26 mouse cellular contexts compared by ENCODE assay signal in the genomic region with DNA sequence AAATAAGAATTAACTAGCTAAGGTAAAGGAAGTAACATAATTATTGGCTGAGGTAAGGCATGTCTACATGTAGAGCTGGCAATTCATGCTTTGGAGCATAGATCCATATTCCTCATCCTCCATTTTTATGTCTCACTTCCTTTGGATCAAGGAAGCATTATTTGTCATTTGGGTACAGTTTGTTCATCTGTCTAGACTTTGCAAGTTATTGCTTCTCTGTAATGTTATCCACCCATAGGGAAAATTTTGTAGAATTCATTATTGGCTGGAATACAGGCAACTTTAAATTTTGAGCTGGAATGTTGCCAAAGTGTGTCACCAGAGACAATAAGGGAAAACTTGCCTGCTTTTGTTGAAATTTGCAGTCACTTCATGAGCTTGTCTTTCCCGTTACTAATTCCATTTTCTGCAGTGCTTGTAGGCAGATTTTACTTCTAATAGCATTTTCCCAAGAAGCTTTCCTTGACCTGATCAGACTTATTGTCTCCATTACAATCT.
DNase-seq lines count a peak whose midpoint lies in the region; ATAC-seq lines count a peak whose summit lies in the region.
"Had no signal": no experiment of that assay in that cellular context is flagged by ENCODE, and none has a peak within 500 bp of the region (broad histone marks: within the 10 kb centered on the region; RNA-seq: fewer than 3 reads in every experiment).

No protein-coding gene starts in this region.

- H3K27me3 ChIP-seq in embryonic facial prominence, embryonic 14.5 days (replicated peaks; ENCODE audit: control insufficient read depth, insufficient read depth, low read length): no peaks in the 10 kb centered on the region
- H3K27me3 ChIP-seq in embryonic facial prominence, embryonic 10.5 days (replicated peaks; ENCODE audit: low read depth, poor library complexity, severe bottlenecking): no peaks in the 10 kb centered on the region
- H3K27me3 ChIP-seq in limb, embryonic 13.5 days: no peaks in the 10 kb centered on the region
- no peaks in the 10 kb centered on the region for H3K27me3 ChIP-seq in limb, embryonic 10.5 days (ENCODE audit: low read depth, poor library complexity, severe bottlenecking)
- H3K27me3 ChIP-seq: embryonic facial prominence, embryonic 15.5 days; heart, embryonic 15.5 days had no signal

- no peak overlapping the region for H3K4me2 ChIP-seq in embryonic facial prominence, embryonic 14.5 days (ENCODE audit: low read depth, low read length)
- no peak overlapping the region for H3K4me2 ChIP-seq in limb, embryonic 13.5 days (replicated peaks)
- H3K4me2 ChIP-seq: embryonic facial prominence, embryonic 15.5 days; heart, embryonic 11.5 days; heart, embryonic 15.5 days had no signal

- no peak overlapping the region for H3K9ac ChIP-seq in embryonic facial prominence, embryonic 14.5 days (ENCODE audit: low read depth, low read length)
- no peak overlapping the region for H3K9ac ChIP-seq in limb, embryonic 13.5 days
- H3K9ac ChIP-seq: embryonic facial prominence, embryonic 15.5 days; forebrain, postnatal 0 days; heart, embryonic 15.5 days had no signal

- peak; percentile 65 for DNase-seq in embryonic facial prominence, embryonic 14.5 days (ENCODE audit: low spot score)
- no peak for DNase-seq in embryonic facial prominence, embryonic 10.5 days (ENCODE audit: low spot score)
- no peak for DNase-seq in limb, embryonic 10.5 days (ENCODE audit: low spot score)
- peak; percentile 7 for DNase-seq in brain, adult 2 months (ENCODE audit: low read depth, low spot score)
- no peak for DNase-seq in embryo, embryonic 11 days
- DNase-seq: adrenal gland, adult 8-10 months; adrenal gland, postnatal 25 days; cerebellum, adult 11 months; cerebellum, adult 2 months; cerebellum, adult 9-11 months; cerebellum, postnatal 25 days; forebrain, postnatal 0 days; gastrocnemius, adult 2 months; gastrocnemius, postnatal 14 days; heart, adult 11 months; heart, postnatal 10 days; heart, postnatal 36 days had no signal

- peaks cover 4% of the 10 kb centered on the region for H3K9me3 ChIP-seq in embryonic facial prominence, embryonic 14.5 days (ENCODE audit: control insufficient read depth, low read length)
- H3K9me3 ChIP-seq in embryonic facial prominence, embryonic 10.5 days: no peaks in the 10 kb centered on the region
- H3K9me3 ChIP-seq in limb, embryonic 13.5 days: no peaks in the 10 kb centered on the region
- H3K9me3 ChIP-seq in limb, embryonic 10.5 days (replicated peaks): no peaks in the 10 kb centered on the region
- H3K9me3 ChIP-seq: embryonic facial prominence, embryonic 15.5 days had no signal

- H3K4me3 ChIP-seq in embryonic facial prominence, embryonic 14.5 days (ENCODE audit: low read depth, low read length): no peak overlapping the region
- no peak overlapping the region for H3K4me3 ChIP-seq in embryonic facial prominence, embryonic 10.5 days
- H3K4me3 ChIP-seq in limb, embryonic 13.5 days: no peak overlapping the region
- no peak overlapping the region for H3K4me3 ChIP-seq in limb, embryonic 10.5 days
- H3K4me3 ChIP-seq: embryonic facial prominence, embryonic 15.5 days; gastrocnemius, adult 2 months; heart, embryonic 15.5 days had no signal

- no peaks in the 10 kb centered on the region for H3K36me3 ChIP-seq in embryonic facial prominence, embryonic 14.5 days (ENCODE audit: control insufficient read depth, insufficient read depth, low read length)
- no peaks in the 10 kb centered on the region for H3K36me3 ChIP-seq in embryonic facial prominence, embryonic 10.5 days (replicated peaks)
- H3K36me3 ChIP-seq in limb, embryonic 13.5 days: no peaks in the 10 kb centered on the region
- no peaks in the 10 kb centered on the region for H3K36me3 ChIP-seq in limb, embryonic 10.5 days
- H3K36me3 ChIP-seq: embryonic facial prominence, embryonic 15.5 days; heart, embryonic 15.5 days had no signal

- no peaks in the 10 kb centered on the region for H3K4me1 ChIP-seq in embryonic facial prominence, embryonic 14.5 days (ENCODE audit: control insufficient read depth, insufficient read depth, low read length)
- no peaks in the 10 kb centered on the region for H3K4me1 ChIP-seq in embryonic facial prominence, embryonic 10.5 days
- no peaks in the 10 kb centered on the region for H3K4me1 ChIP-seq in limb, embryonic 13.5 days
- no peaks in the 10 kb centered on the region for H3K4me1 ChIP-seq in limb, embryonic 10.5 days
- H3K4me1 ChIP-seq: embryonic facial prominence, embryonic 15.5 days; heart, embryonic 15.5 days had no signal

- no peak for ATAC-seq in embryonic facial prominence, embryonic 14.5 days (ENCODE audit: low read depth)
- ATAC-seq in limb, embryonic 13.5 days (ENCODE audit: low FRiP score, low read depth): peak; percentile 64; the same call in 1 of the 2 replicates
- ATAC-seq: activated CD4-positive, CD25-positive, alpha-beta regulatory T cell, adult 4 months; forebrain, embryonic 14.5 days; forebrain, postnatal 0 days; hindbrain, embryonic 16.5 days; inflammation-experienced regulatory T-cells, adult 6 months; intestine, embryonic 16.5 days had no signal

- H3K27ac ChIP-seq in embryonic facial prominence, embryonic 14.5 days (replicated peaks; ENCODE audit: low read depth, low read length): no peak overlapping the region
- H3K27ac ChIP-seq in embryonic facial prominence, embryonic 10.5 days (replicated peaks): no peak overlapping the region
- H3K27ac ChIP-seq in limb, embryonic 13.5 days: no peak overlapping the region
- H3K27ac ChIP-seq in limb, embryonic 10.5 days: no peak overlapping the region
- H3K27ac ChIP-seq: embryonic facial prominence, embryonic 15.5 days; gastrocnemius, adult 2 months; heart, embryonic 15.5 days had no signal

- 43% methylated on average over 1 of the region's 1 CpGs for WGBS in embryonic facial prominence, embryonic 14.5 days
- WGBS in embryonic facial prominence, embryonic 10.5 days: 91% methylated on average over 1 of the region's 1 CpGs
- 60% methylated on average over 1 of the region's 1 CpGs for WGBS in limb, embryonic 13.5 days
- 83% methylated on average over 1 of the region's 1 CpGs for WGBS in limb, embryonic 10.5 days

Comparison
In these comparisons a context has a peak if more than half of its experiments do, and no peak if none do; other contexts are left out.
1. DNase-seq: peak in embryonic facial prominence, embryonic 14.5 days (single experiment) and brain, adult 2 months (single experiment); none in embryonic facial prominence, embryonic 10.5 days (single experiment), limb, embryonic 10.5 days (single experiment) and embryo, embryonic 11 days (single experiment).